Mouse (Mus musculus): ENCODE results near the gene Stambpl1. TPM values are rescaled to one million over a fixed set of nuclear protein-coding genes. Genes with fewer than 3 reads are reported as not detected.
A peak's percentile ranks its signal among the peaks of the same experiment; 100 is the strongest.

The Stambpl1 gene
- polyA plus RNA-seq, 1 experiment from 2014 or later: 4.9 TPM

DNA sequence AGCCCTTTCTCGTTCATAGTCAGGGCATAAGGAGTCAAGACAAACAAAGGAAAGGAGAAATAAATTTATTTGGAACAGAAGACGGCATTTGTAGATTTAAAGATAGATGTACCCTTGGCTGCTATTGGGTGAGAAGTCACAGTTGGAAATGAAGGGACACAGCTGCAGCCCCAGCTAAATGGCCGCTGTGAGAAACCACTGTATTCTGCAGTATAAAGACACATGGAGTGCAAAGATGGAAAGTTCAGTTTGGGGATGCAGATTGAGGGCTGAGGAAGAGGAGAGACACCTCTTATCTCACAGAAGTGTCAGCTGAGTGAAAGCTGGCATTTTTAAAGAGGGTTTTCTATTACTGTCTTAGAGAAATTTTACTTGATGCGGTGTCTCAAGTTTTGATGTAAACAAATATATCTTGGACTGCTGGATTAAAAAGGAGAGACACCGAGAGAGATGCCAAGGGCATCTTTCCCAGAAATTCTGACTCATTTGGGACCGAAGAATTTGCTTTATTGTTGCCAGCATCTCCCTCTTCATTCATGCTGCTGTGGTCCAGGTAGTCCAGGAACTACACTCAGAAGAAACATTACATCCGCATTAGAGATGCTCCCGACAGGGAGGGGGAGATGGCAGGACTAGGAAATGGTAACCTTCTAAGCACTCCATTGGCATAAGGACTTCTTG, 14.9 kb downstream of the Stambpl1 start:
- ATAC-seq (replicated peaks; ENCODE audit: low FRiP score, low read depth): no peak
- Histone ChIP-seq H3K4me2 (ENCODE audit: low read length) (no peak overlapping the region), H3K27ac (no peak overlapping the region), H3K9me3 (replicated peaks; ENCODE audit: low read length) (no peaks in the 10 kb centered on the region), H3K27me3 (ENCODE audit: insufficient read depth, low read length) (no peaks in the 10 kb centered on the region), H3K9ac (ENCODE audit: low read depth, low read length) (no peak overlapping the region), H3K4me3 (replicated peaks; ENCODE audit: low read depth, low read length) (no peak overlapping the region), H3K36me3 (ENCODE audit: insufficient read depth, low read length) (no peaks in the 10 kb centered on the region), H3K4me1 (replicated peaks; ENCODE audit: insufficient read depth, low read length) (no peaks in the 10 kb centered on the region)
- TF ChIP-seq CTCF (IDR thresholded peaks at IDR 0.05; ENCODE audit: low read depth): no peak
- no peak for DNase-seq (ENCODE audit: low spot score)
- 76% methylated on average over 8 of the region's 8 CpGs for WGBS

DNA sequence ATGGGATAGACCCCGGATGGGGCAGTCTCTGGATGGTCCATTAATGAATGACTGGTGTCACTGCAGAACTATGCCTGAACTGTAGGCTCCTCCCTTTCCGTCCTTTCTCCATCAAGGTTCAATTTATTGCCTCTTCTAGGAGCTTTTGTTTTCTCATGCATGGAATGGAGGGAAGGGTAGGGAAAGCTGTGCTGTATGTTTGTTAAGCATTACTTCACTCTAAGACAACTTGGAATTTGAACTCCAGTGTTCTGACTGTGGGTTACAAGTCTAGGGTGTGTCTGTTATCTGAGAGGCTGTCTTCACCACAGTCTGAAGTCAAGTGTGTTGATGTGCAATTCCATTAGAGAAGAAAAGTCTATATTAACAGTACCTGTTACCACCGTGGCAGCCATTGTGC, 17.0 kb downstream of the Stambpl1 start:
- H3K9me3 ChIP-seq (replicated peaks; ENCODE audit: low read length): no peaks in the 10 kb centered on the region
- no peak overlapping the region for H3K27ac ChIP-seq
- H3K4me3 ChIP-seq (replicated peaks; ENCODE audit: low read depth, low read length): no peak overlapping the region
- ATAC-seq (replicated peaks; ENCODE audit: low FRiP score, low read depth) (no peak), DNase-seq (ENCODE audit: low spot score) (no peak)
- 47% methylated on average over 3 of the region's 3 CpGs for WGBS
- H3K9ac ChIP-seq (ENCODE audit: low read depth, low read length): no peak overlapping the region
- H3K4me2 ChIP-seq (ENCODE audit: low read length): no peak overlapping the region
- H3K36me3 ChIP-seq (ENCODE audit: insufficient read depth, low read length): no peaks in the 10 kb centered on the region
- no peaks in the 10 kb centered on the region for H3K27me3 ChIP-seq (ENCODE audit: insufficient read depth, low read length)
- H3K4me1 ChIP-seq (replicated peaks; ENCODE audit: insufficient read depth, low read length): no peaks in the 10 kb centered on the region
- no peak for TF ChIP-seq CTCF (IDR thresholded peaks at IDR 0.05; ENCODE audit: low read depth)

DNA sequence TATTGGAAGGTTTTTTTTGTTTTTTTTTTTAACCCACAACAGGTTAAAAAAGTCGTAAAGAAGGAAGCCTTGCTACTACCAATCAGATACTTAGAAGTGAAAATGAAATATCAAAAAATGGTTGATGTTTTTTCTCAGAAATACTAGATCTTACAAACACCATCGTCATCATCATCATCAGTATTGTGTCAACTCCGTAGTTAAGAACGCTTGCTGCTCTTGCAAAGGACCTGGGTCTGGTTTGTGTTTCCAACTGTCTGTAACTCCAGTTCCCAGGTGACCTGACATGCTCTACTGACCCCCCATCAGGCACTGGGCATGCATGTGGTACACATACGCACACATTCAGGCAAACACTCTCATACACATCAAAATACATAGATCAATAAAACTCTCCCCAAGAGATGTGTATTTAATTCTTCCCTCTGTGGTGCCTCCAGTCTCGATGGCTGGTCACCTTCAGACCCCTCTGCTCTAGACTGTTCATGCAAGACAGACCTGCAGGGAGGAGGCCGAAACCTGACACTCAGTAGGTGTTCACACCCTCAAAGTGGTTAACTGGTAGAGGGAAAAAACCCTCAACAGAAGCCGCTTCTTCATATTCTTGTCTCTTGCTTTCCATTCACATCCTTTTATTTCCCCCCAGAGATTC, 18.0 kb downstream of the Stambpl1 start:
- ATAC-seq (replicated peaks; ENCODE audit: low FRiP score, low read depth): no peak
- H3K4me3 ChIP-seq (replicated peaks; ENCODE audit: low read depth, low read length): no peak overlapping the region
- no peak overlapping the region for H3K9ac ChIP-seq (ENCODE audit: low read depth, low read length)
- no peaks in the 10 kb centered on the region for H3K27me3 ChIP-seq (ENCODE audit: insufficient read depth, low read length)
- 62% methylated on average over 8 of the region's 8 CpGs for WGBS
- H3K4me1 ChIP-seq (replicated peaks; ENCODE audit: insufficient read depth, low read length): no peaks in the 10 kb centered on the region
- H3K4me2 ChIP-seq (ENCODE audit: low read length): no peak overlapping the region
- no peak for TF ChIP-seq CTCF (IDR thresholded peaks at IDR 0.05; ENCODE audit: low read depth)
- H3K9me3 ChIP-seq (replicated peaks; ENCODE audit: low read length): no peaks in the 10 kb centered on the region
- no peaks in the 10 kb centered on the region for H3K36me3 ChIP-seq (ENCODE audit: insufficient read depth, low read length)
- no peak overlapping the region for H3K27ac ChIP-seq
- peak; percentile 39 for DNase-seq (ENCODE audit: low spot score)

DNA sequence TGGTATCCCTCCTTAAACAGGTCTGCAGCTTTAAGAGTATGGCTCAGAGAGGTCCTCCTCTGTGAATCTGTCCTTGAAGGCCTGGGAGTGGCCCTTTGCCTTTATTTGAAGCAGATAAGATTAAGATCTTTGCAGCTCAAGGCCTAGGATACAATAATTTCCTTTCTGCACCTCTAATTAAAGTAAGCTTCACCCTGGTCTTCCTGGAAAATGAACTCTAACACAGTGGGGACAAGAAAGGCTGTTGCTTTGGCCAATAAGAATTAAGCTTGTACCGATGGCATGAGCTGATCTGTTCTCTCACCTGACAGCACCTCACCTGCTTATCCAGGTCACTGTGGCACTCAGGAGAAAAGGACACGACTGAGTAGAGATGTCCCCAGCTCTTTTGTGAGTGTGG, 18.8 kb downstream of the Stambpl1 start:
- no peak for ATAC-seq (replicated peaks; ENCODE audit: low FRiP score, low read depth)
- H3K4me1 ChIP-seq (replicated peaks; ENCODE audit: insufficient read depth, low read length): no peaks in the 10 kb centered on the region
- no peak overlapping the region for H3K4me2 ChIP-seq (ENCODE audit: low read length)
- 55% methylated on average over 2 of the region's 2 CpGs for WGBS
- H3K27ac ChIP-seq: no peak overlapping the region
- no peaks in the 10 kb centered on the region for H3K36me3 ChIP-seq (ENCODE audit: insufficient read depth, low read length)
- no peaks in the 10 kb centered on the region for H3K9me3 ChIP-seq (replicated peaks; ENCODE audit: low read length)
- TF ChIP-seq CTCF (IDR thresholded peaks at IDR 0.05; ENCODE audit: low read depth): no peak
- no peak overlapping the region for H3K9ac ChIP-seq (ENCODE audit: low read depth, low read length)
- H3K4me3 ChIP-seq (replicated peaks; ENCODE audit: low read depth, low read length): no peak overlapping the region
- no peak for DNase-seq (ENCODE audit: low spot score)
- no peaks in the 10 kb centered on the region for H3K27me3 ChIP-seq (ENCODE audit: insufficient read depth, low read length)

DNA sequence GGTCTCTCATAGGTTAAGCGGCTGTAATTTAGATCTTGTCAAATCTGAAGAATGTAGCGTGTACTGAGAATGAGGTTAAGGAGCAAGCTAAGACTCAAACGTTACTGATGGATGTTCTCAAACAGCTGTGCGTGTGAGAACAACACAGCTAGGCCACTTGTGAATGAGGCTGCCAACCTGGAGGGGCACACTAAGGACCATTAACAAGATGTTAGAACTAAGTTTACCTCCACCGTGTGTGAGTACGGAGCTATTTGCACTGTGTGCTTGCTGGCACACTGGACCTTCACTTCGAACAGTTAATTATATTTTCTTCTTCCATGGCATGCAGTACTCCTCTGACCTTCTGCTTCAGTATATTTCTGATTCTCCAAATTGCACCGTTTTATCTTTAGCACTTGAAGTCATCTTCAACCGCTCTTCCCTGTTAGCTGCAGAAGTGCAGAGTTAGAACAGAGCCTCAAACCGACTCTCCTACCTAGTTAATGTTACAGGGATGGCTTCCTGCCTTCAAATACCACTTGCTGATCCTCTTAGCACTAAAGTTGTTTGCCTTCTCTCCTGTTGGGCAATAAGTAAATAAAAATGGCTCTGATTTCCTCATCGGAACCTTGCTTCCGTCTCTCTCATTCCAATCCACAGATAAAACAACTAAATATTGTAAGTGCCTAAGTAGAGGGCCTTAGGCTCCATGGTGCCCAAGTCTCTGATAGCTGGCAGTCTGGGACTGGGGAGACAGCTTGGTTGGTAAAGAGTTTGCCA, 20.6 kb downstream of the Stambpl1 start:
- Histone ChIP-seq H3K4me1 (replicated peaks; ENCODE audit: insufficient read depth, low read length) (no peaks in the 10 kb centered on the region), H3K4me2 (ENCODE audit: low read length) (no peak overlapping the region), H3K27ac (no peak overlapping the region), H3K4me3 (replicated peaks; ENCODE audit: low read depth, low read length) (no peak overlapping the region), H3K27me3 (ENCODE audit: insufficient read depth, low read length) (no peaks in the 10 kb centered on the region), H3K9ac (ENCODE audit: low read depth, low read length) (no peak overlapping the region), H3K9me3 (replicated peaks; ENCODE audit: low read length) (no peaks in the 10 kb centered on the region), H3K36me3 (ENCODE audit: insufficient read depth, low read length) (no peaks in the 10 kb centered on the region)
- TF ChIP-seq CTCF (IDR thresholded peaks at IDR 0.05; ENCODE audit: low read depth): no peak
- ATAC-seq (replicated peaks; ENCODE audit: low FRiP score, low read depth) (no peak), DNase-seq (ENCODE audit: low spot score) (no peak)
- WGBS: 86% methylated on average over 12 of the region's 12 CpGs

DNA sequence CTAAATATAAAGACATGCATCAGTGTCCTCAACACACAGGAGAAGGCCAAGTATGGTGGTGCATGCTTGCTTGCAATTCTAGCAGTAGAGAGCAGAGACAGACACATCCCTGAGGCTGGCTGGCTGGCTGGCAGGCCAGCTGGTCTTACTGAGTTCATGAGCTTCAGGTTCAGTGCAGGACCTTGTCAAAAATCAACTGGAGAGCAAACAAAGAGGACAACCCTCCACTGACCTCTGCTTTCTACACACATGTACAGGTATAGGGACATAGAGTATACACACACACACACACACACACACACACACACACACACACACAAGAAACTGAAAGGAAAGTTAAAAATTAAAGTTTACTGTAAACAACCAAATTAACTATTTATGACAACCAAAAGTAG, 21.2 kb downstream of the Stambpl1 start:
- no peak overlapping the region for H3K4me3 ChIP-seq (replicated peaks; ENCODE audit: low read depth, low read length)
- H3K4me1 ChIP-seq (replicated peaks; ENCODE audit: insufficient read depth, low read length): no peaks in the 10 kb centered on the region
- no peak overlapping the region for H3K27ac ChIP-seq
- no peaks in the 10 kb centered on the region for H3K36me3 ChIP-seq (ENCODE audit: insufficient read depth, low read length)
- no peaks in the 10 kb centered on the region for H3K9me3 ChIP-seq (replicated peaks; ENCODE audit: low read length)
- no peaks in the 10 kb centered on the region for H3K27me3 ChIP-seq (ENCODE audit: insufficient read depth, low read length)
- DNase-seq (ENCODE audit: low spot score) (no peak), ATAC-seq (replicated peaks; ENCODE audit: low FRiP score, low read depth) (no peak)
- TF ChIP-seq CTCF (IDR thresholded peaks at IDR 0.05; ENCODE audit: low read depth): no peak
- H3K9ac ChIP-seq (ENCODE audit: low read depth, low read length): no peak overlapping the region
- no peak overlapping the region for H3K4me2 ChIP-seq (ENCODE audit: low read length)
